Mouse (Mus musculus) myocyte (in vitro differentiated cells): ENCODE data around the gene Usp48.

Experiments used
- E2F4 ChIP-seq: IDR thresholded peaks from one replicate; pipeline ENCODE4 v1.6.1; 2011; ENCODE audit warnings: mild to moderate bottlenecking, control low read depth, moderate library complexity; ENCODE audit not compliant: insufficient read depth
- MAX ChIP-seq: IDR thresholded peaks from one replicate; pipeline ENCODE4 v1.6.1; 2011; ENCODE audit warnings: low read depth, mild to moderate bottlenecking, control low read depth
- MYOD1 ChIP-seq, 3 experiments: IDR thresholded peaks; one replicate each; pipeline ENCODE4 v1.6.1; 2011; ENCODE audit warnings: control low read depth in 2 of 3, low read depth in 2 of 3, mild to moderate bottlenecking in 2 of 3, moderate library complexity in 1 of 3; ENCODE audit not compliant: insufficient read length in 2 of 3, control insufficient read depth in 1 of 3
- MYOG ChIP-seq, 3 experiments: IDR thresholded peaks; one replicate each; pipeline ENCODE4 v1.6.1; 2011; ENCODE audit warnings: control low read depth in 2 of 3, low read depth in 2 of 3, mild to moderate bottlenecking in 2 of 3; ENCODE audit not compliant: insufficient read length in 2 of 3, control insufficient read depth in 1 of 3, insufficient read depth in 1 of 3
- POLR2A ChIP-seq: IDR thresholded peaks from one replicate; pipeline ENCODE4 v1.6.1; 2011; ENCODE audit warnings: low read depth, mild to moderate bottlenecking, control low read depth, moderate library complexity; ENCODE audit not compliant: insufficient read length
- POLR2AphosphoS2 ChIP-seq: IDR thresholded peaks from one replicate; pipeline ENCODE4 v1.6.1; 2011; ENCODE audit warnings: low read depth, control low read depth; ENCODE audit not compliant: insufficient read length
- REST ChIP-seq: IDR thresholded peaks from one replicate; pipeline ENCODE4 v1.6.1; 2011; ENCODE audit warnings: mild to moderate bottlenecking, control low read depth, moderate library complexity; ENCODE audit not compliant: insufficient read depth, insufficient read length
- TCF12 ChIP-seq: IDR thresholded peaks from one replicate; pipeline ENCODE4 v1.6.1; 2011; ENCODE audit warnings: mild to moderate bottlenecking, control low read depth; ENCODE audit not compliant: poor library complexity, insufficient read depth, severe bottlenecking
- TCF3 ChIP-seq: IDR thresholded peaks from one replicate; pipeline ENCODE4 v1.6.1; 2011; ENCODE audit warnings: low read depth, control low read depth; ENCODE audit not compliant: insufficient read length
- USF1 ChIP-seq: IDR thresholded peaks from one replicate; pipeline ENCODE4 v1.6.1; 2011; ENCODE audit warnings: low read depth, mild to moderate bottlenecking, control low read depth, moderate library complexity

- TF ChIP-seq REST (no peak), MYOG (IDR thresholded peaks at IDR 0.05; ENCODE audit: control insufficient read depth in 1 of 3, insufficient read depth in 1 of 3, insufficient read length in 2 of 3, low read depth in 2 of 3) (no peak), POLR2A (no peak), USF1 (no peak), TCF12 (no peak), POLR2AphosphoS2 (no peak), E2F4 (no peak), MAX (no peak), TCF3 (no peak), MYOD1 (IDR thresholded peaks at IDR 0.05; ENCODE audit: control insufficient read depth in 1 of 3, insufficient read length in 2 of 3, low read depth in 2 of 3) (no peak)
Measured at GRCm38 (mm10) chr4:137556673-137557210, 36.8 kb upstream of the Usp48 start.
